Mouse (Mus musculus) embryonic facial prominence, embryonic 12.5 days (tissue): ENCODE results near the gene Myrf. TPM values are rescaled to one million over a fixed set of nuclear protein-coding genes. Genes with fewer than 3 reads are reported as not detected.

ENCODE experiments used
- ATAC-seq: fragments of 200-750 bp; cut with Nextera tagmentation; 2 replicates; pipeline ENCODE4 v1.8.0; 2017; ENCODE audit not compliant: insufficient number of reproducible peaks, insufficient read depth, low FRiP score, low TSS enrichment
- H3K27ac ChIP-seq: fragments of 300-500 bp; sonication (generic); 2 replicates; pipeline ENCODE4 v1.5.1; 2016; ENCODE audit warnings: mild to moderate bottlenecking
- H3K27me3 ChIP-seq: fragments of 300-500 bp; sonication (generic); 2 replicates; pipeline ENCODE4 v1.6.1; 2016; ENCODE audit warnings: mild to moderate bottlenecking, moderate library complexity
- H3K36me3 ChIP-seq: fragments of 300-500 bp; sonication (generic); 2 replicates; pipeline ENCODE4 v1.6.1; 2016; ENCODE audit warnings: mild to moderate bottlenecking
- H3K4me1 ChIP-seq: fragments of 300-500 bp; sonication (generic); 2 replicates; pipeline ENCODE4 v1.6.1; 2016
- H3K4me2 ChIP-seq: fragments of 300-500 bp; sonication (generic); replicated peaks from 2 replicates; pipeline ENCODE4 v1.6.1; 2016; ENCODE audit warnings: mild to moderate bottlenecking, moderate library complexity
- H3K4me3 ChIP-seq: fragments of 300-500 bp; sonication (generic); 2 replicates; pipeline ENCODE4 v1.5.1; 2016; ENCODE audit warnings: mild to moderate bottlenecking
- H3K9ac ChIP-seq: fragments of 300-500 bp; sonication (generic); 2 replicates; pipeline ENCODE4 v1.6.1; 2016; ENCODE audit warnings: mild to moderate bottlenecking, moderate library complexity
- H3K9me3 ChIP-seq: fragments of 300-500 bp; sonication (generic); 2 replicates; pipeline ENCODE4 v1.6.1; 2016; ENCODE audit warnings: mild to moderate bottlenecking, moderate library complexity
- WGBS: fragments of 180-500 bp; shearing (Covaris S2); methylation state at CpG from one replicate; pipeline ENCODE4 v1.1.7; 2016; 5-methylcytosine and 5-hydroxymethylcytosine counted together
- polyA plus RNA-seq: library from polyadenylated mRNA; unstranded; fragments of >200 nt; fragmentation: Nextera tagmentation; extraction: Ambion mirVana; gene quantifications from 2 replicates; pipeline ENCODE4 v1.2.1, GENCODE M21; 2016

The Myrf gene
- polyA plus RNA-seq, 1 experiment from 2014 or later = 2.5 TPM

- Histone ChIP-seq H3K27me3 (no peaks in the 10 kb centered on the region), H3K4me1 (peaks cover 15% of the 10 kb centered on the region), H3K9me3 (no peaks in the 10 kb centered on the region), H3K4me2 (peak overlapping the region; percentile 96), H3K27ac (peak overlapping the region; percentile 70; the same call in 1 of the 2 replicates), H3K36me3 (peaks cover 44% of the 10 kb centered on the region), H3K4me3 (peak overlapping the region; percentile 97), H3K9ac (peak overlapping the region; percentile 88)
- ATAC-seq = no peak
- 3% methylated on average over 23 of the region's 23 CpGs for WGBS
Observed at GRCm38 (mm10) chr19:10203146-10203847, 37.3 kb downstream of the Myrf start.

- Histone ChIP-seq H3K27me3 (no peaks in the 10 kb centered on the region), H3K4me2 (no peak overlapping the region), H3K9ac (no peak overlapping the region), H3K4me1 (peaks cover 9% of the 10 kb centered on the region), H3K9me3 (no peaks in the 10 kb centered on the region), H3K36me3 (peaks cover 52% of the 10 kb centered on the region), H3K4me3 (no peak overlapping the region), H3K27ac (no peak overlapping the region)
- 31% methylated on average over 3 of the region's 3 CpGs for WGBS
- ATAC-seq = no peak
Observed at GRCm38 (mm10) chr19:10198723-10199122, 41.8 kb downstream of the Myrf start.

GRCm38 (mm10) chr19:10198286-10198685 lies 42.3 kb downstream of the Myrf start:
- Histone ChIP-seq H3K4me1 (peaks cover 8% of the 10 kb centered on the region), H3K27me3 (no peaks in the 10 kb centered on the region), H3K9ac (no peak overlapping the region), H3K4me3 (no peak overlapping the region), H3K4me2 (no peak overlapping the region), H3K9me3 (no peaks in the 10 kb centered on the region), H3K27ac (no peak overlapping the region), H3K36me3 (peaks cover 56% of the 10 kb centered on the region)
- no peak for ATAC-seq
- 83% methylated on average over 2 of the region's 2 CpGs for WGBS

GRCm38 (mm10) chr19:10197130-10197529 lies 43.4 kb downstream of the Myrf start:
- Histone ChIP-seq H3K9ac (no peak overlapping the region), H3K9me3 (no peaks in the 10 kb centered on the region), H3K4me1 (no peaks in the 10 kb centered on the region), H3K27me3 (no peaks in the 10 kb centered on the region), H3K4me2 (no peak overlapping the region), H3K36me3 (peaks cover 68% of the 10 kb centered on the region), H3K4me3 (no peak overlapping the region), H3K27ac (no peak overlapping the region)
- 89% methylated on average over 4 of the region's 4 CpGs for whole genome bisulfite sequencing
- ATAC-seq = no peak

- Histone ChIP-seq H3K9me3 (no peaks in the 10 kb centered on the region), H3K27me3 (no peaks in the 10 kb centered on the region), H3K36me3 (peaks cover 72% of the 10 kb centered on the region), H3K4me1 (no peaks in the 10 kb centered on the region), H3K9ac (no peak overlapping the region), H3K4me2 (no peak overlapping the region), H3K27ac (no peak overlapping the region), H3K4me3 (no peak overlapping the region)
- no peak for ATAC-seq
- WGBS = 80% methylated on average over 5 of the region's 5 CpGs
Observed at GRCm38 (mm10) chr19:10195252-10195651, 45.3 kb downstream of the Myrf start.

- no peak for ATAC-seq
- H3K4me1 ChIP-seq = no peaks in the 10 kb centered on the region
- H3K9ac ChIP-seq = no peak overlapping the region
- no peaks in the 10 kb centered on the region for H3K27me3 ChIP-seq
- peaks cover 72% of the 10 kb centered on the region for H3K36me3 ChIP-seq
- no peak overlapping the region for H3K4me2 ChIP-seq
- H3K27ac ChIP-seq = no peak overlapping the region
- H3K9me3 ChIP-seq = no peaks in the 10 kb centered on the region
- 82% methylated on average over 11 of the region's 11 CpGs for WGBS
- no peak overlapping the region for H3K4me3 ChIP-seq
Observed at GRCm38 (mm10) chr19:10194337-10194736, 46.2 kb downstream of the Myrf start.

- no peak overlapping the region for H3K9ac ChIP-seq
- H3K4me3 ChIP-seq = no peak overlapping the region
- peaks cover 95% of the 10 kb centered on the region for H3K36me3 ChIP-seq
- H3K9me3 ChIP-seq = no peaks in the 10 kb centered on the region
- H3K27me3 ChIP-seq = no peaks in the 10 kb centered on the region
- ATAC-seq = no peak
- H3K4me1 ChIP-seq = peaks cover 5% of the 10 kb centered on the region; the same call in 1 of the 2 replicates
- H3K4me2 ChIP-seq = no peak overlapping the region
- H3K27ac ChIP-seq = no peak overlapping the region
- WGBS = 71% methylated on average over 7 of the region's 7 CpGs
Observed at GRCm38 (mm10) chr19:10191326-10191725, 49.2 kb downstream of the Myrf start.

- H3K9ac ChIP-seq = no peak overlapping the region
- H3K27me3 ChIP-seq = no peaks in the 10 kb centered on the region
- no peak for ATAC-seq
- H3K27ac ChIP-seq = no peak overlapping the region
- H3K4me3 ChIP-seq = no peak overlapping the region
- no peak overlapping the region for H3K4me2 ChIP-seq
- H3K9me3 ChIP-seq = no peaks in the 10 kb centered on the region
- peaks cover 95% of the 10 kb centered on the region for H3K36me3 ChIP-seq
- peaks cover 5% of the 10 kb centered on the region for H3K4me1 ChIP-seq
- 49% methylated on average over 2 of the region's 2 CpGs for WGBS
Observed at GRCm38 (mm10) chr19:10190796-10191195, 49.8 kb downstream of the Myrf start.

- Histone ChIP-seq H3K27ac (no peak overlapping the region), H3K9me3 (no peaks in the 10 kb centered on the region), H3K9ac (no peak overlapping the region), H3K27me3 (no peaks in the 10 kb centered on the region), H3K4me2 (no peak overlapping the region), H3K4me3 (no peak overlapping the region), H3K36me3 (peaks cover 98% of the 10 kb centered on the region), H3K4me1 (peaks cover 13% of the 10 kb centered on the region)
- ATAC-seq = no peak
- WGBS = 90% methylated on average over 8 of the region's 8 CpGs
Observed at GRCm38 (mm10) chr19:10189940-10190339, 50.6 kb downstream of the Myrf start.

- 94% methylated on average over 6 of the region's 6 CpGs for WGBS
- no peak for ATAC-seq
Observed at GRCm38 (mm10) chr19:10189022-10189421, 51.5 kb downstream of the Myrf start.

GRCm38 (mm10) chr19:10188281-10188811 lies 52.2 kb downstream of the Myrf start:
- no peak overlapping the region for H3K4me3 ChIP-seq
- H3K4me2 ChIP-seq = no peak overlapping the region
- H3K27me3 ChIP-seq = no peaks in the 10 kb centered on the region
- H3K4me1 ChIP-seq = peaks cover 26% of the 10 kb centered on the region
- H3K27ac ChIP-seq = 0 out of 2 replicates have a peak overlapping the region, but pooled peaks have one; percentile 23
- 48% methylated on average over 10 of the region's 10 CpGs for WGBS
- no peaks in the 10 kb centered on the region for H3K9me3 ChIP-seq
- no peak for ATAC-seq
- peaks cover 86% of the 10 kb centered on the region for H3K36me3 ChIP-seq
- H3K9ac ChIP-seq = no peak overlapping the region

More at GRCm38 (mm10) chr19:10189022-10189421, 51.5 kb downstream of the Myrf start:
- Histone ChIP-seq H3K4me2 (no peak overlapping the region), H3K36me3 (peaks cover 93% of the 10 kb centered on the region), H3K9me3 (no peaks in the 10 kb centered on the region), H3K4me3 (no peak overlapping the region), H3K27ac (no peak overlapping the region), H3K9ac (no peak overlapping the region), H3K4me1 (peaks cover 22% of the 10 kb centered on the region), H3K27me3 (no peaks in the 10 kb centered on the region)

- WGBS = 94% methylated on average over 8 of the region's 8 CpGs
- Histone ChIP-seq H3K4me3 (no peak overlapping the region), H3K9ac (no peak overlapping the region), H3K4me1 (peaks cover 29% of the 10 kb centered on the region), H3K27me3 (no peaks in the 10 kb centered on the region), H3K9me3 (no peaks in the 10 kb centered on the region), H3K27ac (no peak overlapping the region), H3K36me3 (peaks cover 68% of the 10 kb centered on the region), H3K4me2 (no peak overlapping the region)
- ATAC-seq = no peak
Observed at GRCm38 (mm10) chr19:10186569-10186968, 54.0 kb downstream of the Myrf start.
